Mouse (Mus musculus) midbrain, embryonic 14.5 days (tissue): ENCODE results near the gene Cdhr2. TPM values are rescaled to one million over a fixed set of nuclear protein-coding genes. Genes with fewer than 3 reads are reported as not detected.

Source experiments
- ATAC-seq: fragments of 200-750 bp; cut with Nextera tagmentation; 2 replicates; pipeline ENCODE4 v1.8.0; 2017; ENCODE audit warnings: moderate number of reproducible peaks, moderate library complexity; ENCODE audit not compliant: low FRiP score, low TSS enrichment
- DNase-seq: peaks from one replicate; pipeline ENCODE4 v3.0.0-alpha.2; 2015
- H3K27ac ChIP-seq: fragments of 300-500 bp; sonication (generic); replicated peaks from 2 replicates; pipeline ENCODE4 v1.5.1; 2014; ENCODE audit warnings: mild to moderate bottlenecking, low read depth, low read length, moderate library complexity
- H3K27me3 ChIP-seq: fragments of 300-500 bp; sonication (generic); 2 replicates; pipeline ENCODE4 v1.6.1; 2014; ENCODE audit warnings: low read length, control low read depth, mixed read lengths; ENCODE audit not compliant: control insufficient read depth, insufficient read depth
- H3K36me3 ChIP-seq: fragments of 300-500 bp; sonication (generic); 2 replicates; pipeline ENCODE4 v1.6.1; 2014; ENCODE audit warnings: low read length, control low read depth; ENCODE audit not compliant: control insufficient read depth, insufficient read depth
- H3K4me1 ChIP-seq: fragments of 300-500 bp; sonication (generic); 2 replicates; pipeline ENCODE4 v1.6.1; 2014; ENCODE audit warnings: mild to moderate bottlenecking, antibody characterized with exemption, low read length, control low read depth; ENCODE audit not compliant: control insufficient read depth, insufficient read depth
- H3K4me2 ChIP-seq: fragments of 300-500 bp; sonication (generic); 2 replicates; pipeline ENCODE4 v1.6.1; 2014; ENCODE audit warnings: mild to moderate bottlenecking, low read length, moderate library complexity
- H3K4me3 ChIP-seq: fragments of 300-500 bp; sonication (generic); replicated peaks from 2 replicates; pipeline ENCODE4 v1.5.1; 2014; ENCODE audit warnings: low read depth, low read length
- H3K9ac ChIP-seq: fragments of 300-500 bp; sonication (generic); replicated peaks from 2 replicates; pipeline ENCODE4 v1.6.1; 2014; ENCODE audit warnings: mild to moderate bottlenecking, low read length, moderate library complexity
- H3K9me3 ChIP-seq: fragments of 300-500 bp; sonication (generic); 2 replicates; pipeline ENCODE4 v1.6.1; 2016; ENCODE audit warnings: low read length, control low read depth, mixed read lengths; ENCODE audit not compliant: control insufficient read depth
- WGBS: fragments of 180-500 bp; shearing (Covaris S2); extraction: QIAGEN DNeasy Blood & Tissue Kit; methylation state at CpG from one replicate; pipeline ENCODE4 v1.1.7; 2014; 5-methylcytosine and 5-hydroxymethylcytosine counted together
- polyA plus RNA-seq: library from polyadenylated mRNA; unstranded; fragments of >200 nt; fragmentation: Nextera tagmentation; extraction: Ambion mirVana; gene quantifications from 2 replicates; pipeline ENCODE4 v1.2.1, GENCODE M21; 2014

Gene Cdhr2
- polyA plus RNA-seq, 1 experiment from 2014 or later = 0.22 TPM

GRCm38 (mm10) chr13:54758045-54758755 is 56.9 kb downstream of the Cdhr2 start:
- Histone ChIP-seq H3K9me3 (no peaks in the 10 kb centered on the region), H3K4me2 (peak overlapping the region; percentile 96), H3K9ac (peak overlapping the region; percentile 63), H3K27me3 (peaks cover 9% of the 10 kb centered on the region; the same call in 1 of the 2 replicates), H3K4me3 (peak overlapping the region; percentile 43), H3K4me1 (peaks cover 38% of the 10 kb centered on the region), H3K36me3 (no peaks in the 10 kb centered on the region), H3K27ac (peak overlapping the region; percentile 94)
- under 1% methylated on average over 43 of the region's 43 CpGs for WGBS
- ATAC-seq = peak; percentile 81
- DNase-seq = peak; percentile 96

- peak overlapping the region; percentile 43 for H3K4me3 ChIP-seq
- DNase-seq (peak; percentile 31), ATAC-seq (peak; percentile 42)
- no peaks in the 10 kb centered on the region for H3K36me3 ChIP-seq
- H3K27ac ChIP-seq = peak overlapping the region; percentile 94
- H3K9ac ChIP-seq = peak overlapping the region; percentile 63
- under 1% methylated on average over 29 of the region's 29 CpGs for WGBS
- peak overlapping the region; percentile 96 for H3K4me2 ChIP-seq
- no peaks in the 10 kb centered on the region for H3K9me3 ChIP-seq
- peaks cover 38% of the 10 kb centered on the region for H3K4me1 ChIP-seq
- H3K27me3 ChIP-seq = peaks cover 16% of the 10 kb centered on the region; the same call in 1 of the 2 replicates
Measured at GRCm38 (mm10) chr13:54758756-54759470, 57.7 kb downstream of the Cdhr2 start.

GRCm38 (mm10) chr13:54759496-54759895 is 58.2 kb downstream of the Cdhr2 start:
- peaks cover 33% of the 10 kb centered on the region for H3K4me1 ChIP-seq
- no peak for DNase-seq
- H3K9ac ChIP-seq = peak overlapping the region; percentile 63; the same call in 1 of the 2 replicates
- ATAC-seq = no peak
- H3K27ac ChIP-seq = peak overlapping the region; percentile 94; the same call in 1 of the 2 replicates
- no peaks in the 10 kb centered on the region for H3K36me3 ChIP-seq
- 2% methylated on average over 7 of the region's 7 CpGs for WGBS
- 0 out of 2 replicates have a peak overlapping the region, but pooled peaks have one; percentile 43 for H3K4me3 ChIP-seq
- H3K27me3 ChIP-seq = peaks cover 22% of the 10 kb centered on the region; the same call in 1 of the 2 replicates
- no peaks in the 10 kb centered on the region for H3K9me3 ChIP-seq
- H3K4me2 ChIP-seq = peak overlapping the region; percentile 96

- Histone ChIP-seq H3K9me3 (no peaks in the 10 kb centered on the region), H3K27me3 (peaks cover 29% of the 10 kb centered on the region; the same call in 1 of the 2 replicates), H3K4me1 (peaks cover 32% of the 10 kb centered on the region), H3K4me3 (no peak overlapping the region), H3K27ac (no peak overlapping the region), H3K9ac (no peak overlapping the region), H3K36me3 (no peaks in the 10 kb centered on the region), H3K4me2 (no peak overlapping the region)
- DNase-seq = no peak
- no peak for ATAC-seq
- WGBS = 68% methylated on average over 8 of the region's 8 CpGs
Measured at GRCm38 (mm10) chr13:54760164-54760795, 59.0 kb downstream of the Cdhr2 start.

- ATAC-seq (no peak), DNase-seq (no peak)
- Histone ChIP-seq H3K4me1 (peaks cover 30% of the 10 kb centered on the region), H3K4me3 (no peak overlapping the region), H3K27me3 (peaks cover 35% of the 10 kb centered on the region; the same call in 1 of the 2 replicates), H3K9ac (no peak overlapping the region), H3K9me3 (no peaks in the 10 kb centered on the region), H3K27ac (no peak overlapping the region), H3K36me3 (no peaks in the 10 kb centered on the region), H3K4me2 (no peak overlapping the region)
- 70% methylated on average over 7 of the region's 7 CpGs for WGBS
Measured at GRCm38 (mm10) chr13:54760906-54761305, 59.6 kb downstream of the Cdhr2 start.

- Histone ChIP-seq H3K9me3 (no peaks in the 10 kb centered on the region), H3K27ac (0 out of 2 replicates have a peak overlapping the region, but pooled peaks have one; percentile 14), H3K9ac (peak overlapping the region; percentile 61), H3K4me1 (peaks cover 10% of the 10 kb centered on the region; the same call in 1 of the 2 replicates), H3K4me2 (peak overlapping the region; percentile 82), H3K36me3 (no peaks in the 10 kb centered on the region), H3K27me3 (peaks cover 45% of the 10 kb centered on the region), H3K4me3 (peak overlapping the region; percentile 51)
- peak; percentile 32; the same call in 1 of the 2 replicates for ATAC-seq
- peak; percentile 60 for DNase-seq
- 5% methylated on average over 44 of the region's 44 CpGs for WGBS
Measured at GRCm38 (mm10) chr13:54765281-54766191, 64.3 kb downstream of the Cdhr2 start.

- Histone ChIP-seq H3K4me3 (peak within 1 kb of the TSS; percentile 51), H3K4me2 (peak within 1 kb of the TSS; percentile 82), H3K4me1 (peaks cover 10% of the 10 kb centered on the region; the same call in 1 of the 2 replicates), H3K36me3 (no peaks in the 10 kb centered on the region), H3K9me3 (no peaks in the 10 kb centered on the region), H3K27me3 (peaks cover 44% of the 10 kb centered on the region), H3K9ac (peak within 1 kb of the TSS; percentile 61), H3K27ac (0 out of 2 replicates have a peak within 1 kb of the TSS, but pooled peaks have one; percentile 14)
- ATAC-seq (peak; percentile 84), DNase-seq (peak; percentile 90)
- 2% methylated on average over 35 of the region's 35 CpGs for WGBS
Measured at GRCm38 (mm10) chr13:54766192-54766768, 65.0 kb downstream of the Cdhr2 start, which contains the start of gene Sncb. Gene Sncb, minus strand, starts transcription at chr13:54766595.
